Mouse (Mus musculus) heart, embryonic 13.5 days (tissue): ENCODE data around the gene G3bp1. TPM values are rescaled to one million over a fixed set of nuclear protein-coding genes. Genes with fewer than 3 reads are reported as not detected.

Source experiments
- ATAC-seq: fragments of 200-750 bp; cut with Nextera tagmentation; 2 replicates; pipeline ENCODE4 v1.8.0; 2017; ENCODE audit warnings: moderate TSS enrichment; ENCODE audit not compliant: insufficient number of reproducible peaks, low FRiP score, low TSS enrichment; ENCODE audit errors: extremely low read depth
- H3K27ac ChIP-seq: fragments of 300-500 bp; sonication (generic); replicated peaks from 2 replicates; pipeline ENCODE4 v1.5.1; 2015; ENCODE audit warnings: moderate library complexity, mild to moderate bottlenecking, inconsistent platforms
- H3K27me3 ChIP-seq: fragments of 300-500 bp; sonication (generic); replicated peaks from 2 replicates; pipeline ENCODE4 v1.6.1; 2015; ENCODE audit warnings: mild to moderate bottlenecking, inconsistent platforms
- H3K36me3 ChIP-seq: fragments of 300-500 bp; sonication (generic); 2 replicates; pipeline ENCODE4 v1.6.1; 2015; ENCODE audit warnings: mild to moderate bottlenecking, inconsistent platforms
- H3K4me1 ChIP-seq: fragments of 300-500 bp; sonication (generic); 2 replicates; pipeline ENCODE4 v1.6.1; 2015; ENCODE audit warnings: inconsistent platforms
- H3K4me2 ChIP-seq: fragments of 300-500 bp; sonication (generic); 2 replicates; pipeline ENCODE4 v1.6.1; 2015; ENCODE audit warnings: inconsistent platforms, mild to moderate bottlenecking, moderate library complexity
- H3K4me3 ChIP-seq: fragments of 300-500 bp; sonication (generic); 2 replicates; pipeline ENCODE4 v1.5.1; 2015; ENCODE audit warnings: moderate library complexity, mild to moderate bottlenecking, inconsistent platforms
- H3K9ac ChIP-seq: fragments of 300-500 bp; sonication (generic); 2 replicates; pipeline ENCODE4 v1.6.1; 2015; ENCODE audit warnings: inconsistent platforms, mild to moderate bottlenecking, moderate library complexity
- H3K9me3 ChIP-seq: fragments of 300-500 bp; sonication (generic); 2 replicates; pipeline ENCODE4 v1.6.1; 2016; ENCODE audit warnings: inconsistent platforms
- WGBS: fragments of 180-500 bp; shearing (Covaris S2); methylation state at CpG from one replicate; pipeline ENCODE4 v1.1.7; 2015; ENCODE audit warnings: mixed read lengths; 5-methylcytosine and 5-hydroxymethylcytosine counted together
- polyA plus RNA-seq: library from polyadenylated mRNA; unstranded; fragments of >200 nt; fragmentation: Nextera tagmentation; extraction: Ambion mirVana; gene quantifications from 2 replicates; pipeline ENCODE4 v1.2.1, GENCODE M21; 2015

G3bp1 gene
- polyA plus RNA-seq, 1 experiment from 2014 or later: 111 TPM

DNA sequence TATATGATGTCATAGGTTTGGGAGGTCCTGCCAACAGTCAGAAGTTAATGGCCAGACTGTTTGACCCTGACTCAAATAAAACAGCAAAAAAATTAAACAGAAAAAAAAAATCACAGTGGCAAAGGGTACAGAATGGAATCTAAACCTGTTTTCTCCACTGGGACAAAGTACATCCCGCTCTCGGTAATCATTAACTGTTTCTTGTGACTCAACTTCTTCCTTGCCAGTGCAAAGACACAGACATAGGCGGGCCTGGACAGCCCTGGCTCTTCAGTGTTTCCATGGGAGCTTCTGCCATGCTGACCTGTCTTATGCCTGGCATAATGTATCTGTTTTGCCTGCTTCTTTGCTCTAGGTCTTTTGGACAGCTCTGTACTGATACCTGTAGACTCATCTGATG lies 4.3 kb upstream of the G3bp1 start:
- Histone ChIP-seq H3K9ac (no peak overlapping the region), H3K4me1 (peaks cover 20% of the 10 kb centered on the region), H3K27me3 (no peaks in the 10 kb centered on the region), H3K4me2 (no peak overlapping the region), H3K9me3 (no peaks in the 10 kb centered on the region), H3K36me3 (no peaks in the 10 kb centered on the region), H3K27ac (no peak overlapping the region), H3K4me3 (no peak overlapping the region)
- ATAC-seq: no peak
- 81% methylated on average over 3 of the region's 3 CpGs for WGBS

DNA sequence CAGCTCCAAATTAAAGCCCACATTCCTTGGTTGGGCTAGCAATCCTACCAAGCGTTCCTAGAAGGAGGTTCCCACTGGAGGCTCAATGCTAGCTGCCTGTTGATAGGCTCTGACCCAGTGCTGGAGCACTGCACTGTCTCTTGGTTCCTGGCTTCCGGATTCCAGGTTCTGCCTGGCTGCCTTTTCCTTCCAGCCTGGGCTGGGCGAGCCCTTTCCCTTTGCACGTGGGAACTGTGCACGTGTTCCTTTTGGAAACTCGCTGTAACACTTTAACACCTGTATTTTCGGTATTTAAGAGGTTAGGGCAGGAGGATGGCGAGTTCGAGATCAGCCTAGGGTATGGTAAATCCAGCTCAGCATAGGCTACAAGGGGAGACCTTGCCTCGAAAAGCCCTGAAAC lies 1.5 kb upstream of the G3bp1 start:
- H3K4me2 ChIP-seq: peak overlapping the region; percentile 91
- H3K27ac ChIP-seq: peak overlapping the region; percentile 95
- H3K9ac ChIP-seq: peak overlapping the region; percentile 87
- 75% methylated on average over 10 of the region's 10 CpGs for WGBS
- peaks cover 26% of the 10 kb centered on the region for H3K4me1 ChIP-seq
- peak overlapping the region; percentile 58 for H3K4me3 ChIP-seq
- H3K9me3 ChIP-seq: no peaks in the 10 kb centered on the region
- H3K36me3 ChIP-seq: peaks cover 17% of the 10 kb centered on the region
- ATAC-seq: no peak
- H3K27me3 ChIP-seq: no peaks in the 10 kb centered on the region

DNA sequence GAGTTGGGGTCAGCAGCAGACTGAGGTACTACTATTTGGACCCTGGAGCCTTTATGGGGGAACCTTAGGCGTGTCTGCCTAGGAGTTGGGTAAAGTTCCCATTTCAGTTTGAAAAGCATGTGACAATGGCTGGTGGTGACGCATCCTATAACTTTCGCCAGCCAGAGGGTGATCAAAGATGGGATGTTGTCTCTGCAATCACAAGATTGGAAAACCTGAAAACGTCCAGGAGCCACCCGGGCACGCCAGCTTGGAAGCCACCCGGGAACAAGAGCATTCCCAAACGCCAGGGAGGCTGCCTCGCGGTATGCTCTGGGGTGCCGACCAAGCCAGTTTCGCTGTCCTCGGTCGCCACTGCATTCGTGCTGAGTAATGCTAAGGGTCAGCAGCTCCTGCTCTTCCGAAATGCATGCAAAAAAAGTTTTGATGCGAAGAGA lies 856 bp upstream of the G3bp1 start:
- Histone ChIP-seq H3K4me2 (peak overlapping the region; percentile 91), H3K4me1 (peaks cover 33% of the 10 kb centered on the region), H3K36me3 (peaks cover 22% of the 10 kb centered on the region), H3K27me3 (no peaks in the 10 kb centered on the region), H3K27ac (peak overlapping the region; percentile 95), H3K9me3 (no peaks in the 10 kb centered on the region), H3K9ac (peak overlapping the region; percentile 87), H3K4me3 (peak overlapping the region; percentile 58)
- WGBS: 2% methylated on average over 17 of the region's 17 CpGs
- ATAC-seq: no peak

DNA sequence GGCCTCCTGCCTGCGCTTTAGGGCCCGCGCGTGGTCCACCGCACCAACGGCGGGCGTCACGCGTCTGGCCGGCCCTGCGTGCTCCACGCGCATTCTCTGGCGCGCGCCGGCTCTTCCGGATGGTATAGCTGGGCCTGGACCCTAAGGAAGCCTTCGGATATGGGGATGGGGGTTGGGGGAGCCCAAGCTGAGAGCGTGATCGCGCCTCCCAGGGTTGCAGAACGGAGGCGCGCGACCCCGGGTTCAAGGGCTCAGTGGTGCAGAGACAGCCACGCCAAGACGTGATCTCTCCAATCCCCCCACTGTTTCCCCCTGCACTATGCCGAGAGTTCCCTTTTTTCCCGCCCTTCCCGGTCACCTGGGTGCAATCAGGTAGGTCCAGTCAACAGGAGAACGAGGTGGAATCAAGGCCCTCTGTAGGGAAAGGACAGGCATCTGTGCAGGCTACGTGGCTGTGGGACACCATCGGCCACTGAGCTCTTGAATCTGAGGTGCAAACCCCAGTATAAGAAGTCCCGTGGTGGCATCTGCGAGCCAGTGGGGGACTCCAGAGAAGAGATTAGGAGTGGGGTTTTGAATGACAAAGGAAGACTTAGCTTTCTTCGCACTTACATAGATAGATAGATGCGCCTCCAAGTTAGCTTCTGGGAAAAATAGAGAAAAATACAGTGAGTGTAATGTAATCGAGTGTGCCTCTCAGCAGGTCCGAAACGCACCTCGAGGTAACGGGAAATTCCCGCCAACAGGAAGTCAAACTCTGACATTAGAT lies 622 bp downstream of the G3bp1 start:
- peaks cover 43% of the 10 kb centered on the region for H3K4me1 ChIP-seq
- peaks cover 37% of the 10 kb centered on the region for H3K36me3 ChIP-seq
- under 1% methylated on average over 45 of the region's 46 CpGs for WGBS
- H3K27me3 ChIP-seq: no peaks in the 10 kb centered on the region
- H3K4me3 ChIP-seq: peak overlapping the region; percentile 84
- no peak for ATAC-seq
- peak overlapping the region; percentile 97 for H3K9ac ChIP-seq
- H3K4me2 ChIP-seq: peak overlapping the region; percentile 91
- no peaks in the 10 kb centered on the region for H3K9me3 ChIP-seq
- peak overlapping the region; percentile 90 for H3K27ac ChIP-seq

DNA sequence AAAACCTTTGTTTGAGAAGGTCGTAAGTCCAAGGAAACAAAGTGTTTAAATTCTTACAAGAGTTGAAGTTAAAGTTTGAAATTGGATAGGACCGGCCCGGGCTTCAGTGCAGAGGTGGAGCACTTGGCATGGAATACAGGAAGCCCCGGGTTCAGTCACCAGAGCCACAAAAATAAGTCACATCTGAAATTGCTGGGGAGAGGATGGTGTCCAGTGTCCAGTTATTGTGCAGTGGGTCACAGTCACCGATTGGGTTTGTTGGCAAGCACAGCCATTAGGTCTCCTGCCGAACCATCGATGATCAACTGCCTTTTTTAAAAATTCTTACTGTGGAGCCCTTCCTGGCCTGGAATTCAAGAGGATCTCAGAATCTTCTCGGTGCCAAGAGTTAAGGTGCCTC lies 1.3 kb downstream of the G3bp1 start:
- Histone ChIP-seq H3K4me3 (peak overlapping the region; percentile 84), H3K36me3 (peaks cover 40% of the 10 kb centered on the region), H3K27me3 (no peaks in the 10 kb centered on the region), H3K9ac (peak overlapping the region; percentile 97), H3K4me1 (peaks cover 45% of the 10 kb centered on the region), H3K9me3 (no peaks in the 10 kb centered on the region), H3K4me2 (peak overlapping the region; percentile 91), H3K27ac (no peak overlapping the region; the same call in 1 of the 2 replicates)
- 31% methylated on average over 8 of the region's 8 CpGs for WGBS
- ATAC-seq: no peak

DNA sequence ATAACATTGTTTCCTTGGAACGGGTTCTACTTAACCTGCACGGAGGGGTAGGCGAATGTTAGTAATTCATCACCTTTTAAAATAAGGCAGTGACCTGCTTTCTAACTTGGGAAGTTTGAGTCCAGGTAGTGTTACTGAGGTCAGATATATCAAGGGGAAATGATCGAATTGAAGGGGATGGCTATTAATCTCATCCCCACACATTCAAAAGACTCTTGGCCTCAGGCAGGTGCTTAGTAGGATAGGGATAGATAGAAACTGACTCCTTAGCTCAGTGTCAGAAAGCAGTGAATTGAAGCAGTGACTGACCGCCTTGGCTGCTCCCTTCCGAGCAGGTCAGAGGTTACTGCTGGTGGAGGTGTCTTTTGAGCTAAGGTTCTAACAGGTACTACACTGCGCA lies 2.0 kb downstream of the G3bp1 start:
- Histone ChIP-seq H3K27me3 (no peaks in the 10 kb centered on the region), H3K27ac (no peak overlapping the region), H3K9ac (peak overlapping the region; percentile 97), H3K9me3 (no peaks in the 10 kb centered on the region), H3K4me2 (peak overlapping the region; percentile 91), H3K36me3 (peaks cover 43% of the 10 kb centered on the region), H3K4me1 (peaks cover 48% of the 10 kb centered on the region), H3K4me3 (peak overlapping the region; percentile 84)
- 86% methylated on average over 7 of the region's 7 CpGs for WGBS
- ATAC-seq: no peak

DNA sequence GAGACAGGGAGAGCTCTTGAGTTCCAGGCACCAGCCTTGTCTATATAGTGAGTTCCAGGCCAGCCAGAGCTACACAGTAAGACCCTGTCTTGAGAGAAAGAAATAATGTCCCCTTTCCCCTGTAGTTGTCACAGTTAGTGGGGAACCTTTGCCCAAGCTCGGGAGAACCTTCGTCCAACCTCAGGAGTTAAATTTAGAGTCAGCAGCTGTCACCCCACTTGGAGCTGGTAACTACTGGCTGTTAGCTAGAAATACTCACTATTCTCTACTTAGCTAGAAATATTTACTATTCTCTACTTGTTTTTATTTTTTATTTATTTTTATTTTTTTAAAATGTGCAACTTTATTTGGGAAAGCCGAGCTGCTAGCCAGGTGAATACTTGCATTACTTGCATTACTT lies 3.7 kb downstream of the G3bp1 start:
- Histone ChIP-seq H3K27me3 (no peaks in the 10 kb centered on the region), H3K4me3 (peak overlapping the region; percentile 14; the same call in 1 of the 2 replicates), H3K27ac (no peak overlapping the region), H3K9me3 (no peaks in the 10 kb centered on the region), H3K4me1 (peaks cover 56% of the 10 kb centered on the region), H3K4me2 (peak overlapping the region; percentile 27), H3K36me3 (peaks cover 43% of the 10 kb centered on the region), H3K9ac (peak overlapping the region; percentile 15)
- no peak for ATAC-seq
- WGBS: 55% methylated on average over 3 of the region's 3 CpGs

DNA sequence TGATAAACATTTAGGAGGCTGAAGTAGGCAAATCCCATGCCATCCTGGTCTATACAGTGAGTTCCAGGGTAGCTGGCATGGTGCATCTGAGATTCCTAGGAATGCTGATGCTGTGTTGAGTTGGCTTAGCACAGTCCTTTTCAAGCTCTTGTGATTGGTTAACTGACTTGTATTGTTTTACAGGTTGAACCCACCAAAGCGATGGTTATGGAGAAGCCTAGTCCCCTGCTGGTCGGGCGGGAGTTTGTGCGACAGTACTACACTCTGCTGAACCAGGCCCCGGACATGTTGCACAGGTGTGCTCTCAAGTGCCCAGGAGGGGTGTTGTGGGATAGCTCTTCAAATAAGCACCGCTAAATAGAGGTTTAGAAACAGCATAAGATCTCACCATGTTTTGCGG lies 16.0 kb downstream of the G3bp1 start:
- H3K4me1 ChIP-seq: peaks cover 31% of the 10 kb centered on the region
- no peaks in the 10 kb centered on the region for H3K27me3 ChIP-seq
- WGBS: 95% methylated on average over 7 of the region's 7 CpGs
- no peak overlapping the region for H3K27ac ChIP-seq
- H3K36me3 ChIP-seq: peaks cover 84% of the 10 kb centered on the region
- no peaks in the 10 kb centered on the region for H3K9me3 ChIP-seq
- ATAC-seq: no peak
- H3K9ac ChIP-seq: no peak overlapping the region
- H3K4me2 ChIP-seq: no peak overlapping the region
- no peak overlapping the region for H3K4me3 ChIP-seq

DNA sequence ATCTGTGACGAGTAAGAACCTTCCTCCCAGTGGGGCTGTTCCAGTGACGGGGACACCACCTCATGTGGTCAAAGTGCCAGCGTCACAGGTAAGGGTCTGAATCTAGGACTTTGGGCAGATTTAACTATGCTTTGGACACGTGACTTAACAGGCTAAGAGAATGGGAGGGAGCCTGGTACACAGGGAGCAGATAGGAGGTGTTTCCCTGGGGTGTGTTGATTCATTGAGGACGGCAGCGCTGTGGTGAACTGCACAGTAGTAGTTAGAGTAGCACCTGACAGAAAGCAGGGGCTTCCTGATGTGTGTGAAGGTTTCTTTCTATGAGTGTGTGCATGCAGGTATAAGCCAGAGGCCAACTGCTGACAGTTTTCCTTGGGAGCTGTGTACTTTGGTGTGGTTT lies 26.7 kb downstream of the G3bp1 start:
- WGBS: 78% methylated on average over 6 of the region's 6 CpGs
- H3K27me3 ChIP-seq: no peaks in the 10 kb centered on the region
- peaks cover 99% of the 10 kb centered on the region for H3K36me3 ChIP-seq

DNA sequence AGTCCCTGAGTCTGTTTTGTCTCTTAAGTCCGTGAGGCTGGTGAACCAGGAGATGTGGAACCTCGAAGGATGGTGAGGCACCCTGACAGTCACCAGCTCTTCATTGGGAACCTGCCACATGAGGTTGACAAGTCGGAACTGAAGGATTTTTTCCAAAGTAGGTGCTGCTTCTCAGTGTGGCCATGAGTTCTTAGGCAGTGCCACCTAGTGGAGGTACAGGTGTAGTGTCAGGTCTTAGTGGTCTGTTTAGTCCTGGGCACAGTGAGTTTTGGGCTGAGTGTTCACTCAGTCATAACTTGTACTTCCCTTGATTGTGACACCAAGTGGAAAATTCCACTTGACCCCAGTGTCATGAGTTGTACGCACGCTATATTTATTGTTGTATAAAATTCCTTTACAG lies 28.4 kb downstream of the G3bp1 start:
- peaks cover 97% of the 10 kb centered on the region for H3K36me3 ChIP-seq

More for the DNA sequence above, 26.7 kb downstream of the G3bp1 start:
- H3K9ac ChIP-seq: no peak overlapping the region
- no peak for ATAC-seq
- peaks cover 7% of the 10 kb centered on the region; the same call in 1 of the 2 replicates for H3K4me1 ChIP-seq
- H3K9me3 ChIP-seq: no peaks in the 10 kb centered on the region
- no peak overlapping the region for H3K4me3 ChIP-seq
- no peak overlapping the region for H3K27ac ChIP-seq
- H3K4me2 ChIP-seq: no peak overlapping the region

DNA sequence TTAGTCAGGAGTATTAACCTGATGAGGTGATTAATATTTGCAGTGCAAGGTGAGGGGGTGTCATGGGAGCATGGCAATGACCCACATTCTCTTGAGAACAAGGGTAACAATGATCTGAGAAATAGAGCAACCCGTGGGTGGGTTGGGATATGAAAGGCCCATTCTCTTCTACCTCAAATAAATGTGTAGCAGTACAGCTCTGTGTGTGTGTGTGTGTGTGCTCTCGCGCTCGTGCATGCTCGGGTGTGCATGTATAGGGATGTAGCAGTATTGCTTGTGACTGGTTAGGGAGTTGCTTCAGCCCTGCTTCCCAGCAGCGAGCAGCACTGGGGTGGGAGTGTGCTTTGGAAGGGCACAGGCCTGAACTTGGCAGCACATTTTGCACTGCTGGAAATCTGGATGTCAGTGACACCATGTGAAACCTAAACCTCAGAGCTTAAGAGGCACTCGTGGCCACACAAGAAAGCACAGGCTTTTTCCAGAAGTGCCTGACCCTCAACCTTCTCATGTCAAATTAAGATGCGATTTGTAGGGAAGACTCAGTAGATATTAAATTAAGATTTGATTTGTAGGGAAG lies 32.6 kb downstream of the G3bp1 start:
- Histone ChIP-seq H3K27ac (no peak overlapping the region), H3K36me3 (peaks cover 64% of the 10 kb centered on the region), H3K9me3 (no peaks in the 10 kb centered on the region), H3K9ac (no peak overlapping the region), H3K4me1 (peaks cover 7% of the 10 kb centered on the region; the same call in 1 of the 2 replicates), H3K4me2 (no peak overlapping the region), H3K27me3 (no peaks in the 10 kb centered on the region), H3K4me3 (no peak overlapping the region)
- no peak for ATAC-seq
- 84% methylated on average over 8 of the region's 8 CpGs for WGBS

More for the DNA sequence above, 28.4 kb downstream of the G3bp1 start:
- H3K4me2 ChIP-seq: no peak overlapping the region
- 40% methylated on average over 5 of the region's 5 CpGs for WGBS
- H3K4me3 ChIP-seq: no peak overlapping the region
- no peak for ATAC-seq
- no peak overlapping the region for H3K9ac ChIP-seq
- peaks cover 7% of the 10 kb centered on the region; the same call in 1 of the 2 replicates for H3K4me1 ChIP-seq
- H3K27ac ChIP-seq: no peak overlapping the region
- no peaks in the 10 kb centered on the region for H3K27me3 ChIP-seq
- no peaks in the 10 kb centered on the region for H3K9me3 ChIP-seq
